Mouse (Mus musculus): ENCODE data around the gene Ank3. TPM values are rescaled to one million over a fixed set of nuclear protein-coding genes. Genes with fewer than 3 reads are reported as not detected.
A peak's percentile ranks its signal among the peaks of the same experiment; 100 is the strongest.

The Ank3 gene
- polyA plus RNA-seq, 1 experiment from 2014 or later: 30.6 TPM

DNA sequence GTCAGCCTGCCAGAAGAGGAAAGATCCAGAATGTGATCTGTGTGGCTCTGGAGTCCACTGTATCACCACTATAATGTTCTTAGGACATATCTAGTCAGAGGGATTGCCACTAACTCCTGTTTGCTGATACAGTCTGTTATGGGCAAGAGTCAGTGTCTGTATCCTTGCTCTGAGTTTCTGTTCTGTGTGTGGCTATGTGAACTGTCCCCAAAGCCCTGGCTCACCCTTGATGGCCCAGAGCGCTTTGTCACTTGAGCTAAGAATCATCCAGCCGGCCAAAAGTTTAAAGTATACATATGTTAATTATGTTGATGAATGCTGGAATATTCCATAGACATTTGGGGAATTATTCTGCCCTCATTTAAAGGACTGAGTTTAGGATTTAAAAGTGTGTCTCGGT lies 202.9 kb downstream of the Ank3 start:
- H3K4me3 ChIP-seq: no peak overlapping the region
- no peak overlapping the region for H3K27ac ChIP-seq
- ATAC-seq (replicated peaks; ENCODE audit: insufficient number of reproducible peaks, insufficient read depth, low FRiP score, low read depth): no peak
- 85% methylated on average over 3 of the region's 3 CpGs for WGBS
- 0 out of 2 replicates have a peak, but pooled peaks cover 3% of the 10 kb centered on the region for H3K36me3 ChIP-seq
- no peaks in the 10 kb centered on the region for H3K27me3 ChIP-seq
- H3K9ac ChIP-seq: no peak overlapping the region
- no peak overlapping the region for H3K4me2 ChIP-seq
- peaks cover 9% of the 10 kb centered on the region for H3K4me1 ChIP-seq (replicated peaks)
- no peaks in the 10 kb centered on the region for H3K9me3 ChIP-seq (replicated peaks)

- peaks cover 9% of the 10 kb centered on the region for H3K4me1 ChIP-seq (replicated peaks)
- no peak overlapping the region for H3K9ac ChIP-seq
- H3K9me3 ChIP-seq (replicated peaks): no peaks in the 10 kb centered on the region
- no peak for ATAC-seq (replicated peaks; ENCODE audit: insufficient number of reproducible peaks, insufficient read depth, low FRiP score, low read depth)
- no peak overlapping the region for H3K4me3 ChIP-seq
- no peaks in the 10 kb centered on the region for H3K36me3 ChIP-seq
- no peak overlapping the region for H3K4me2 ChIP-seq
- no peak overlapping the region for H3K27ac ChIP-seq
- H3K27me3 ChIP-seq: no peaks in the 10 kb centered on the region
- WGBS: 96% methylated on average over 1 of the region's 1 CpGs
These were observed 204.1 kb downstream of the Ank3 start for GRCm38 (mm10) chr10:69602711-69603110.

DNA sequence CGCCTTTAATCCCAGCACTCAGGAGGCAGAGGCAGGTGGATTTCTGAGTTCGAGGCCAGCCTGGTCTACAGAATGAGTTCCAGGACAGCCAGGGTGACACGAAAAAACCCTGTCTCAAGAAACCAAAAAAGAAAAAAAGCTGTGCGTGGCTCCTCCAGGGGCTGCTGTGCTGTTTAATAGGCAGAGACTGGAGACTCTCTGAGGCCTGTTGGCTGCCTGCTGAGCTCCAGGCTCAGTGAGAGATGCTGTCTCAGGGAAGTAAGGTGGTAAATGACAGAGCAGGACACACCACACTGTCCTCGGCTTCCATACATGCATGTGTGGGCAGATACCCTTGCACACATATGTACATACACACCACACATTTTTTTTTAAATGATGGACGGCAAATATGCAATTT lies 206.0 kb downstream of the Ank3 start:
- ATAC-seq (replicated peaks; ENCODE audit: insufficient number of reproducible peaks, insufficient read depth, low FRiP score, low read depth): no peak
- Histone ChIP-seq H3K27me3 (no peaks in the 10 kb centered on the region), H3K9me3 (replicated peaks) (no peaks in the 10 kb centered on the region), H3K4me2 (no peak overlapping the region), H3K27ac (no peak overlapping the region), H3K4me1 (replicated peaks) (peaks cover 9% of the 10 kb centered on the region), H3K4me3 (no peak overlapping the region), H3K36me3 (no peaks in the 10 kb centered on the region), H3K9ac (no peak overlapping the region)
- WGBS: 74% methylated on average over 6 of the region's 6 CpGs

DNA sequence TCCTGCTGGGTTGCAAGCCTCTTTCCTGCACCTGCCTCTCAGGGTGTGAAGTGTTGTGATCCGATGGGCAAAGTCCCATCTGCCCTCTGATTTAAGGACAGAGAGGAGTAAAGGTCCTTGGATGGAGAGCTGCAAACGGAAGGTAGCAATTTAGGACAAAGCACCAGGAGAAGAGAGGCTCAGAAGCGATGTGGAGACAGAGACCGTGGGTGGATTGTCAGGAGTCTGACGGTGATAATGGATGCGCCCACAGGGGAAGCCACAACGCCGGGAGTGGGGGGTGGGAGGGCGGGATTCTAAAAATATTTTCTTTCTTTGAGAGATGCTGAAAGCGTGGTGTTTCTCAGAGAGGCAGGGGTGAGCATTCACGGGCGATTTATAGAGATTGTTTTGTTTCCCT lies 206.6 kb downstream of the Ank3 start:
- WGBS: 27% methylated on average over 12 of the region's 12 CpGs
- Histone ChIP-seq H3K27ac (no peak overlapping the region), H3K9ac (no peak overlapping the region), H3K4me3 (no peak overlapping the region), H3K4me2 (no peak overlapping the region), H3K9me3 (replicated peaks) (no peaks in the 10 kb centered on the region), H3K4me1 (replicated peaks) (peaks cover 9% of the 10 kb centered on the region), H3K36me3 (no peaks in the 10 kb centered on the region), H3K27me3 (no peaks in the 10 kb centered on the region)
- ATAC-seq (replicated peaks; ENCODE audit: insufficient number of reproducible peaks, insufficient read depth, low FRiP score, low read depth): no peak

DNA sequence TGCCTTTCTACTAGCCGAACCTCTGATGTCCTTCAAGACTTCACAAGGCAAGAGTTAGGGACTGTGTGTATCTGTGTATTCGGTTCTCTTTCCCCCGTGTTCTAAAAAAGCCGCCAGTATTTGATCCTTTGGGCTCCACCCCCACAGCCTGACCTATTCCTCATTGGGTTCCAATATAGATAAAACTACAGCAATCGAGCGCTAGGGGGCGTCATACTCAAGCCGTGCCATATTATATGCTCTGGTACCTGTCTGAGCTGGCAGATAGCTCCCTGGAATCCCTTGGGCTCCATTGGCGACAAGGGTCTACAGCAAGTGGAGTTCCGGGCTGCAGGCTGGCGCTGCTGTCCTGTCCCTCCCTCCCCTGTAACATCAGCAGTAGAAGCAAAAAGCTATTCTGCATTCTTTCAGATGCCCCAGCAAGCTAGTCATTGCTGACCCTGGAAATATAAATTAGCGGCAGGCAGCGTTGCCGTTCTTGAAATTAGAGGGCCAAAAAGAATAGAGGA lies 209.1 kb downstream of the Ank3 start:
- Histone ChIP-seq H3K27me3 (no peaks in the 10 kb centered on the region), H3K9me3 (replicated peaks) (no peaks in the 10 kb centered on the region), H3K9ac (no peak overlapping the region), H3K36me3 (no peaks in the 10 kb centered on the region), H3K4me2 (no peak overlapping the region), H3K27ac (no peak overlapping the region), H3K4me3 (no peak overlapping the region), H3K4me1 (replicated peaks) (peaks cover 22% of the 10 kb centered on the region)
- no peak for ATAC-seq (replicated peaks; ENCODE audit: insufficient number of reproducible peaks, insufficient read depth, low FRiP score, low read depth)
- WGBS: 68% methylated on average over 14 of the region's 14 CpGs

- Histone ChIP-seq H3K27ac (peak overlapping the region; percentile 87), H3K4me1 (replicated peaks) (peaks cover 13% of the 10 kb centered on the region), H3K9ac (no peak overlapping the region; the same call in 1 of the 2 replicates), H3K4me3 (no peak overlapping the region), H3K36me3 (no peaks in the 10 kb centered on the region), H3K27me3 (no peaks in the 10 kb centered on the region), H3K9me3 (replicated peaks) (no peaks in the 10 kb centered on the region), H3K4me2 (peak overlapping the region; percentile 38; the same call in 1 of the 2 replicates)
- WGBS: 65% methylated on average over 3 of the region's 3 CpGs
- no peak for ATAC-seq (replicated peaks; ENCODE audit: insufficient number of reproducible peaks, insufficient read depth, low FRiP score, low read depth)
These were observed 212.7 kb downstream of the Ank3 start for GRCm38 (mm10) chr10:69611314-69611713.

GRCm38 (mm10) chr10:69611839-69612340 lies 213.3 kb downstream of the Ank3 start:
- WGBS: 15% methylated on average over 5 of the region's 5 CpGs
- H3K27ac ChIP-seq: peak overlapping the region; percentile 87
- H3K27me3 ChIP-seq: no peaks in the 10 kb centered on the region
- H3K4me2 ChIP-seq: peak overlapping the region; percentile 38; the same call in 1 of the 2 replicates
- H3K4me1 ChIP-seq (replicated peaks): peaks cover 17% of the 10 kb centered on the region
- no peak overlapping the region for H3K4me3 ChIP-seq
- peak overlapping the region; percentile 19; the same call in 1 of the 2 replicates for H3K9ac ChIP-seq
- H3K36me3 ChIP-seq: no peaks in the 10 kb centered on the region
- H3K9me3 ChIP-seq (replicated peaks): no peaks in the 10 kb centered on the region
- peak; percentile 78 for ATAC-seq (replicated peaks; ENCODE audit: insufficient number of reproducible peaks, insufficient read depth, low FRiP score, low read depth)

- no peaks in the 10 kb centered on the region for H3K36me3 ChIP-seq
- 0 out of 2 replicates have a peak overlapping the region, but pooled peaks have one; percentile 37 for H3K4me2 ChIP-seq
- H3K27ac ChIP-seq: peak overlapping the region; percentile 72
- H3K9me3 ChIP-seq (replicated peaks): no peaks in the 10 kb centered on the region
- WGBS: 67% methylated on average over 3 of the region's 3 CpGs
- no peak for ATAC-seq (replicated peaks; ENCODE audit: insufficient number of reproducible peaks, insufficient read depth, low FRiP score, low read depth)
- H3K27me3 ChIP-seq: no peaks in the 10 kb centered on the region
- H3K9ac ChIP-seq: no peak overlapping the region
- peaks cover 31% of the 10 kb centered on the region for H3K4me1 ChIP-seq (replicated peaks)
- no peak overlapping the region for H3K4me3 ChIP-seq
These were observed 218.4 kb downstream of the Ank3 start for GRCm38 (mm10) chr10:69616953-69617352.

- H3K9me3 ChIP-seq (replicated peaks): no peaks in the 10 kb centered on the region
- H3K4me1 ChIP-seq (replicated peaks): peaks cover 26% of the 10 kb centered on the region
- 52% methylated on average over 16 of the region's 16 CpGs for WGBS
- H3K27ac ChIP-seq: peak overlapping the region; percentile 72
- H3K9ac ChIP-seq: no peak overlapping the region
- peak overlapping the region; percentile 1; the same call in 1 of the 2 replicates for H3K4me3 ChIP-seq
- peak; percentile 18; the same call in 1 of the 2 replicates for ATAC-seq (replicated peaks; ENCODE audit: insufficient number of reproducible peaks, insufficient read depth, low FRiP score, low read depth)
- no peaks in the 10 kb centered on the region for H3K27me3 ChIP-seq
- H3K4me2 ChIP-seq: peak overlapping the region; percentile 37
- no peaks in the 10 kb centered on the region for H3K36me3 ChIP-seq
These were observed 219.1 kb downstream of the Ank3 start for GRCm38 (mm10) chr10:69617537-69618112.

DNA sequence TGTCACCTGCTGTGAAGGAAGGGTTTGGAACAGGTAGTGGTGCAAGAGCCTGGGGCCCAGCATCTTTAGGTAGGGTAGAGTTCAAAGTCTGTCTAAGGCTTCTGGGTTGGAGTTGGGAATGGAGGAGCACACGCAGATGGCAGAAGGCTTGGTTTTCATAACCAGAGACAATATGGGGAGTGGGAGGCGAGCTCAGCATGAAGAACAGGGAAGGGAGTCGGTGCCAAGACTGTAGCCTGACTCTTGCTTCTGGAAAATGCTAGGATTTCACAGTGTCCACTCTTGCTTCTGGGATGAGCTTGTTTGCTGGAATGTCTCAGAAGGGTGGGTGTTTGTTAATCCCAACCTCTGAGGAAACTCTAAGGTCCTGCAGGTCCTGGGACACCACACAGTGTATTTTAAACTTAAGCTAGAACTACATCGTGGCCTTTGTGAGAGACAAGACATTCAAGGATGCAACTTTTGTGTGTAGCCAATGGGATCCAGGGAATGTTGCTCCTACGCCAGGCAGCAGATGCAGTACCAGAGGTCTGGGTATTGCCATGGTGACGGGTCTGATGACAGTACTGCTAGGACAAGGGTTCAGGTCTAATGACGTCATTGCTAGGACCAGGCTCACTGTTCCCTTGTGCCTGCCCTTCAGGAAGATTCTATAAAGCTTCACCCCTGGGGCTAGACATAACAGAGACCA lies 222.3 kb downstream of the Ank3 start:
- Histone ChIP-seq H3K27me3 (no peaks in the 10 kb centered on the region), H3K27ac (no peak overlapping the region), H3K4me1 (replicated peaks) (peaks cover 26% of the 10 kb centered on the region), H3K4me3 (no peak overlapping the region), H3K4me2 (no peak overlapping the region), H3K9ac (no peak overlapping the region), H3K9me3 (replicated peaks) (no peaks in the 10 kb centered on the region), H3K36me3 (no peaks in the 10 kb centered on the region)
- WGBS: 70% methylated on average over 7 of the region's 7 CpGs
- ATAC-seq (replicated peaks; ENCODE audit: insufficient number of reproducible peaks, insufficient read depth, low FRiP score, low read depth): no peak

DNA sequence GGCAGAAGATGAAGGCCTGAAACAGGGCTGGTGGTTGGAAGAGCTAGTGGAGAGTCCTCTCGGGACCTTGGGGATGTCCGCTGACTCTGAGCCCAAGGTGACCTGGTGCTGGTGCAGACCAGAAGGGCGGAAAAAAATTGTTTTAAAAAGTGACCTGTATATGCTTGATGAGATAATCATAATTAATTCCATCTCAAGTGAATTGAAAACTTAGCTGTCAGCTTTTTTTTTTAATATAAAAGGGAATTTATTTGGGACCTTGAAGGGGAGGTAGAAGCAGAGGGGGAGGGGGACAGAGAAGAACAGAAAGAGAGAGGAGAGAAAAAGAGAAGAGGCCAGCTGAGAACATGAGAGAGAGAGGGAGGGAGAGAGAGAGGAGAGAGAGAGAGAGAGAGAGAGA lies 229.2 kb downstream of the Ank3 start:
- Histone ChIP-seq H3K4me3 (no peak overlapping the region), H3K4me2 (no peak overlapping the region), H3K27me3 (no peaks in the 10 kb centered on the region), H3K9ac (no peak overlapping the region), H3K9me3 (replicated peaks) (no peaks in the 10 kb centered on the region), H3K4me1 (replicated peaks) (peaks cover 12% of the 10 kb centered on the region), H3K36me3 (no peaks in the 10 kb centered on the region), H3K27ac (no peak overlapping the region)
- ATAC-seq (replicated peaks; ENCODE audit: insufficient number of reproducible peaks, insufficient read depth, low FRiP score, low read depth): no peak
- 77% methylated on average over 3 of the region's 3 CpGs for WGBS

All from heart, embryonic 15.5 days (tissue).